Mouse (Mus musculus) embryonic facial prominence, embryonic 11.5 days (tissue): ENCODE measurements around the gene Isyna1. TPM values are rescaled to one million over a fixed set of nuclear protein-coding genes. Genes with fewer than 3 reads are reported as not detected.

Experiments
- ATAC-seq: fragments of 200-750 bp; cut with Nextera tagmentation; replicated peaks from 2 replicates; pipeline ENCODE4 v1.8.0; 2017; ENCODE audit warnings: low read depth; ENCODE audit not compliant: insufficient number of reproducible peaks, low FRiP score, low TSS enrichment
- DNase-seq: peaks from one replicate; pipeline ENCODE4 v3.0.0-alpha.2; 2015; ENCODE audit warnings: low spot score
- H3K27ac ChIP-seq: fragments of 300-500 bp; sonication (generic); replicated peaks from 2 replicates; pipeline ENCODE4 v1.5.1; 2014; ENCODE audit warnings: mild to moderate bottlenecking, low read depth, low read length, control low read depth
- H3K27me3 ChIP-seq: fragments of 300-500 bp; sonication (generic); 2 replicates; pipeline ENCODE4 v1.6.1; 2014; ENCODE audit warnings: mild to moderate bottlenecking, low read length, moderate library complexity, mixed read lengths; ENCODE audit not compliant: control insufficient read depth, insufficient read depth
- H3K36me3 ChIP-seq: fragments of 300-500 bp; sonication (generic); replicated peaks from 2 replicates; pipeline ENCODE4 v1.6.1; 2014; ENCODE audit warnings: low read depth, mild to moderate bottlenecking, low read length, moderate library complexity, mixed read lengths; ENCODE audit not compliant: control insufficient read depth, insufficient read depth
- H3K4me1 ChIP-seq: fragments of 300-500 bp; sonication (generic); 2 replicates; pipeline ENCODE4 v1.6.1; 2014; ENCODE audit warnings: low read length, mixed read lengths; ENCODE audit not compliant: control insufficient read depth, insufficient read depth
- H3K4me2 ChIP-seq: fragments of 300-500 bp; sonication (generic); 2 replicates; pipeline ENCODE4 v1.6.1; 2014; ENCODE audit warnings: low read depth, mild to moderate bottlenecking, control low read depth, low read length, moderate library complexity
- H3K4me3 ChIP-seq: fragments of 300-500 bp; sonication (generic); 2 replicates; pipeline ENCODE4 v1.5.1; 2014; ENCODE audit warnings: low read depth, low read length, control low read depth
- H3K9ac ChIP-seq: fragments of 300-500 bp; sonication (generic); replicated peaks from 2 replicates; pipeline ENCODE4 v1.6.1; 2014; ENCODE audit warnings: mild to moderate bottlenecking, control low read depth, low read length
- H3K9me3 ChIP-seq: fragments of 300-500 bp; sonication (generic); replicated peaks from 2 replicates; pipeline ENCODE4 v1.6.1; 2016; ENCODE audit warnings: mild to moderate bottlenecking, low read length, inconsistent platforms, mixed read lengths; ENCODE audit not compliant: control insufficient read depth
- WGBS: fragments of 180-500 bp; shearing (Covaris S2); extraction: QIAGEN DNeasy Blood & Tissue Kit; methylation state at CpG from one replicate; pipeline ENCODE4 v1.1.7; 2014; 5-methylcytosine and 5-hydroxymethylcytosine counted together
- polyA plus RNA-seq: library from polyadenylated mRNA; unstranded; fragments of >200 nt; fragmentation: Nextera tagmentation; extraction: Ambion mirVana; gene quantifications from 2 replicates; pipeline ENCODE4 v1.2.1, GENCODE M21; 2014

Gene Isyna1
- polyA plus RNA-seq, 1 experiment from 2014 or later, result 79.0 TPM

DNA sequence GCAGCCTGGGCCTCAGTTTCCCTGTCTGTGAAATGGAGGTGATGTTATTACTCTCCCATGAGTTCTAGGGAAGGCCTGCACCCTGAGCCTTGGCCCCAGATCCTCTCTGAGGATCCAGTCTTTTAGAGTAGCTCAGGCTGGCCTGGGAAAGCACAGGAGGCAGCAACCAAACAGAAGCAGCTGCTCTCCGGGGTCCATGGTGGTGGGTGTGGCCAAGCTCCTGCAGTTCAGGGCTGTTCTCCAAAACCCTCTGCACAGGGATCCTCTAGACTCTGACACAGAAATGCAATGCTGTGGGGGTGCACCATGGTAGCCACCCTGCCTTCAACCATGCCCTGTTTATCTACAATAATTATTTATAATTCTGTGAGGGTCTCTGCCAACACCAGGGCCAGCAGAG lies 19.6 kb downstream of the Isyna1 start:
- H3K27me3 ChIP-seq, result no peaks in the 10 kb centered on the region
- no peaks in the 10 kb centered on the region for H3K36me3 ChIP-seq
- DNase-seq (no peak), ATAC-seq (no peak)
- H3K27ac ChIP-seq, result no peak overlapping the region
- no peaks in the 10 kb centered on the region for H3K9me3 ChIP-seq
- H3K9ac ChIP-seq, result no peak overlapping the region
- H3K4me3 ChIP-seq, result no peak overlapping the region
- peaks cover 3% of the 10 kb centered on the region; the same call in 1 of the 2 replicates for H3K4me1 ChIP-seq
- 27% methylated on average over 1 of the region's 1 CpGs for WGBS
- no peak overlapping the region for H3K4me2 ChIP-seq

DNA sequence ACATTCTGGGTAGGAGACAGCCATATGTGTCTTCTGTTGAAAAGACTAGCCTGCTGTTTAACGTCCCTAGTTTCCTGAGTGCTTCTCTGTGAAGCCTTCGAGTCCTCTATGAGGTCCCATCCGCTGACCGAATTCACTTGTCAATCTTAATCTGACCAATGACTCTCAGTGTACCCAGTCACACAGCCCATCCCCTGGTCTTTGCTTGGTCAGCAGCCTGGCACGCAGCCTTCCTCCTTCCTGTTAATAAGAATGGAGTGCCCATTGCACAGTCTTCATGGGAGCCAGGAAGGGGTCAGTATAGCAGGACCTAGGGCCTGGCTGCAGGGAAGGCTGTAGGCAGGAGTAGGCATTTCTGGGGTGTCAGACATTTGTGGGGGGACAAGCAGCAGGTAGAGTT lies 20.3 kb downstream of the Isyna1 start:
- H3K36me3 ChIP-seq, result no peaks in the 10 kb centered on the region
- no peak overlapping the region for H3K4me2 ChIP-seq
- DNase-seq (no peak), ATAC-seq (no peak)
- H3K27ac ChIP-seq, result no peak overlapping the region
- WGBS, result 78% methylated on average over 5 of the region's 5 CpGs
- no peaks in the 10 kb centered on the region for H3K9me3 ChIP-seq
- no peaks in the 10 kb centered on the region for H3K27me3 ChIP-seq
- H3K4me1 ChIP-seq, result peaks cover 3% of the 10 kb centered on the region; the same call in 1 of the 2 replicates
- no peak overlapping the region for H3K9ac ChIP-seq
- H3K4me3 ChIP-seq, result no peak overlapping the region

DNA sequence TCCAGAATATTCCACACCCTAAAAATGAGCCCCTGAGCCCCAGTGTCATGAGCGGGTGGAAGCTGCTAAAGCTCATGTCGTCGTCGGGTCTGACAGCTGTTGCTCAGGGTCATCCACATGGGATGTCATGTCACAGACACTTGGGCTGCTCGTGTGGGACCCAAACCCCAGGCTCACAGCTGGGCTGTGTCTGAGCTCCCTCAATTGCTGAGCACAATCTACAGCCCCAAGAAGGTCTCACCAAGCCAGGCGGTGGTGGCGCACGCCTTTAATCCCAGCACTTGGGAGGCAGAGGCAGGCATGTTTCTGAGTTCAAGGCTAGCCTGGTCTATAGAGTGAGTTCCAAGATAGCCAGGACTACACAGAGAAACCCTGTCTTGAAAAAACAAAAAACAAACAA lies 21.1 kb downstream of the Isyna1 start:
- H3K4me2 ChIP-seq, result no peak overlapping the region
- ATAC-seq (no peak), DNase-seq (no peak)
- H3K36me3 ChIP-seq, result no peaks in the 10 kb centered on the region
- H3K4me1 ChIP-seq, result peaks cover 3% of the 10 kb centered on the region; the same call in 1 of the 2 replicates
- no peaks in the 10 kb centered on the region for H3K9me3 ChIP-seq
- no peaks in the 10 kb centered on the region for H3K27me3 ChIP-seq
- H3K4me3 ChIP-seq, result no peak overlapping the region
- no peak overlapping the region for H3K27ac ChIP-seq
- no peak overlapping the region for H3K9ac ChIP-seq
- 84% methylated on average over 8 of the region's 8 CpGs for WGBS

DNA sequence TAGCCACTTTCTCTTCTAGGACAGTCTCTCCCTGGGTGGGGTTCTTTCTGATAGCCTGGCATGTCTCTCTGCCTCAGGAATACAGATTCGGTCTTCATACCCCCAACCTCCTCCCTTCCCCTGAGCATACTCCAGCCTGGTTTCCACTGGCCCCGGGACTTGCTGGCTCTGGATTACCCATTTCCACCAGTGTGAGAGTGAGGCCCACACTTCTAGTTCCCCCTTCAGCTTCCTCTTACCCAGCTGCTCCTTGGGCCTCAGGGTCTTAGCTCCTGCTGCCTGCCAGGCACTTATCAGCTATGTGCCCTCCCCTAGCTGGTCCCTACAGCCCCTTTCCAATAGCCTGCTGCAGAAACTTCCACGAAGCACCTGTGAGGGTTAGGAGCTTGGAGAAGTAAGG lies 21.7 kb downstream of the Isyna1 start, which contains the start of gene Lrrc25:
Gene Lrrc25, plus strand, starts transcription at position 262 of the 400 bp plus-strand sequence.
- DNase-seq (no peak), ATAC-seq (no peak)
- no peak within 1 kb of the TSS for H3K4me3 ChIP-seq
- H3K9ac ChIP-seq, result no peak within 1 kb of the TSS
- H3K4me2 ChIP-seq, result no peak within 1 kb of the TSS
- no peaks in the 10 kb centered on the region for H3K36me3 ChIP-seq
- H3K9me3 ChIP-seq, result no peaks in the 10 kb centered on the region
- H3K27ac ChIP-seq, result no peak within 1 kb of the TSS
- no peaks in the 10 kb centered on the region for H3K4me1 ChIP-seq
- 87% methylated on average over 3 of the region's 3 CpGs for whole genome bisulfite sequencing
- no peaks in the 10 kb centered on the region for H3K27me3 ChIP-seq

DNA sequence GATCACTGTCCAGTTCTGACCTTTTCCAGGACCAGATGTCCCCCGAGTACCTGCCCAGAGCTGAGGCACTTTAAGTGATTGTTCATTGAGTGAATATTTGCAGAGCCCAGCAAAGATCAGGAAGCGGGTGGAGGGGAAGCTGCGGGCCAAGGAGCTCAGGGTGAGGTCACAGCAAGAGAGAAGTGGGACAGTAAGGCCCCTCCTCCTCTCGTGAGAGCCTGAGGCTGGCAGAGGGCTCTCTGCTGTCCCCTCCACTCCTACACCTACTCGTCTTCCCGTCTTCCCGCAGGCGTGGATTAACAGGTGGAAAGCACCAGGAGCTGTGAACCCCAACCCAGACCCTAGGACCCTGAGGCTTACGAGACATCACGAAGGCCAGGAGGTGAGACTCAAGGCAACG lies 22.5 kb downstream of the Isyna1 start:
- H3K9me3 ChIP-seq, result no peaks in the 10 kb centered on the region
- no peaks in the 10 kb centered on the region for H3K27me3 ChIP-seq
- no peaks in the 10 kb centered on the region for H3K36me3 ChIP-seq
- DNase-seq, result no peak
- WGBS, result 49% methylated on average over 11 of the region's 11 CpGs
- no peak for ATAC-seq
- H3K4me2 ChIP-seq, result no peak overlapping the region
- H3K4me3 ChIP-seq, result no peak overlapping the region
- no peak overlapping the region for H3K9ac ChIP-seq
- no peak overlapping the region for H3K27ac ChIP-seq
- no peaks in the 10 kb centered on the region for H3K4me1 ChIP-seq

DNA sequence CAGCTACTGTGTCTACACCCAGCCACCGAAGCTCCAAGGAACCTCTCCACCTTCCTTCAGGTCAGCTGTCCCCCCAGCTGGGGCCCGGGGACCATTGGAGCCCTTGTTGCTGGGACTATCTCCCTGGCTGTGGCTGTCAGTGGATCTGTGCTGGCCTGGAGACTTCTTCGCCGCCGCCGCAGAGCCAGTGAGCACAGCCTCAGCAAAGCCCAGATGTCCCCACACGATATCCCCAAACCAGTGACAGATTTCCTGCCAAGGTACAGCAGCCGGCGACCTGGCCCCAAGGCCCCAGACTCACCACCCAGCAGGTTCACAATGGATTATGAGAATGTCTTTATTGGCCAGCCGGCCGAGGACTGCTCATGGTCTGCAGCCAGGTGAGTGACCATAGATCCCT lies 23.8 kb downstream of the Isyna1 start:
- DNase-seq, result no peak
- no peak overlapping the region for H3K9ac ChIP-seq
- 74% methylated on average over 11 of the region's 11 CpGs for WGBS
- no peak for ATAC-seq
- no peak overlapping the region; the same call in 1 of the 2 replicates for H3K4me2 ChIP-seq
- no peaks in the 10 kb centered on the region for H3K4me1 ChIP-seq
- no peaks in the 10 kb centered on the region for H3K27me3 ChIP-seq
- H3K4me3 ChIP-seq, result no peak overlapping the region
- H3K27ac ChIP-seq, result no peak overlapping the region
- H3K36me3 ChIP-seq, result no peaks in the 10 kb centered on the region
- H3K9me3 ChIP-seq, result no peaks in the 10 kb centered on the region

DNA sequence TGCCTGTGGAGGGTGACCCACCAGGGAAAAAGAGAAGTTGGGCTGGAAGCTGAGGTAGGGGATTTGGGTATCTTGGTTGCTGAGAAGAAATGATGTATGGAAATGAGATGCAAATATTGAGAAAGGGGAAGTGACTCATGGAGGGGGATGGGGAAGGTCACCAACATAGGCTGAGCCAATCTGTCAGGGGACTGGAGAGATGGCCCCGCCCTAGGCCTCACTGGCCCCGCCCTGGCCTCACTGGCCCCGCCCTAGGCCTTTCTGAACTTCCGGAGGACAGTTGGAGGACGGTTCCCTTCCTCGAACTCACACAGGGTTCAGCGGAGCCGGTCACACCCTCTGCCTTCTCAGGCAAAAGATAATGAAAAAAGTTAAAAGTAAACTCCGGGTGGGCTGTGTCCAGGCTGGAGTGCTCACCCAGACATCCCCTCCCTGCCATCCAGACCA lies 24.7 kb downstream of the Isyna1 start:
- H3K9ac ChIP-seq, result no peak overlapping the region
- no peaks in the 10 kb centered on the region for H3K27me3 ChIP-seq
- H3K27ac ChIP-seq, result no peak overlapping the region
- DNase-seq (no peak), ATAC-seq (no peak; the same call in 1 of the 2 replicates)
- H3K4me1 ChIP-seq, result no peaks in the 10 kb centered on the region
- H3K4me3 ChIP-seq, result no peak overlapping the region
- no peak overlapping the region for H3K4me2 ChIP-seq
- no peaks in the 10 kb centered on the region for H3K36me3 ChIP-seq
- H3K9me3 ChIP-seq, result no peaks in the 10 kb centered on the region
- 40% methylated on average over 9 of the region's 9 CpGs for WGBS

DNA sequence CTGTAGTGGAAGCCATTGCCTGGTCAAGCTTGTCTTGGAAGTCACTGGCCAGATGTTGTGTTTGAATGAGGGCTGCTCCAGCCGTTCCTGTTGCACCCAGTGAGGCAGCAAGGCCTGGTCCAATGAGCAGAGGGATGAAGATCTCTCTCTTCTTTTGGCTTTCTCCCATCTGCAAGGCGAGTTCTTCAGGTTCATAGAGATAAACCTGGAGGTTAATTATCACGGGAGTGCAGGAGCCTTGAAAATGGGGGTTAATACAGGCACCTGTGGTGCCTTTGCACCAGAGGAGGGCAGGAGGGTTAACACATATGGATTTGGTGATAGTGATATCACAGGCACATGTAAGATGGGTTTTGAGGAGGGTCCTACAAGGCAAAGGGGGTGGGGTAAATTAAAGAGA lies 28.0 kb downstream of the Isyna1 start:
- 42% methylated on average over 3 of the region's 3 CpGs for WGBS
- DNase-seq, result no peak
- no peaks in the 10 kb centered on the region; the same call in 1 of the 2 replicates for H3K4me1 ChIP-seq
- H3K36me3 ChIP-seq, result no peaks in the 10 kb centered on the region
- no peak overlapping the region for H3K4me2 ChIP-seq
- H3K9ac ChIP-seq, result no peak overlapping the region
- no peaks in the 10 kb centered on the region for H3K27me3 ChIP-seq
- H3K27ac ChIP-seq, result no peak overlapping the region
- ATAC-seq, result no peak
- H3K9me3 ChIP-seq, result no peaks in the 10 kb centered on the region
- H3K4me3 ChIP-seq, result no peak overlapping the region
